Mouse (Mus musculus) hindbrain, embryonic 10.5 days (tissue): Measurements from ENCODE around the gene Pla2g15. TPM values are rescaled to one million over a fixed set of nuclear protein-coding genes. Genes with fewer than 3 reads are reported as not detected.

ENCODE experiments used
- DNase-seq: peaks from one replicate; pipeline ENCODE4 v3.0.0-alpha.2; 2017; ENCODE audit warnings: low spot score
- H3K27ac ChIP-seq: fragments of 300-500 bp; sonication (generic); 2 replicates; pipeline ENCODE4 v1.5.1; 2016; ENCODE audit warnings: mild to moderate bottlenecking, moderate library complexity
- H3K27me3 ChIP-seq: fragments of 300-500 bp; sonication (generic); 2 replicates; pipeline ENCODE4 v1.6.1; 2016; ENCODE audit warnings: mild to moderate bottlenecking; ENCODE audit not compliant: poor library complexity, insufficient read depth, severe bottlenecking
- H3K36me3 ChIP-seq: fragments of 300-500 bp; sonication (generic); 2 replicates; pipeline ENCODE4 v1.6.1; 2016; ENCODE audit warnings: mild to moderate bottlenecking, moderate library complexity
- H3K4me1 ChIP-seq: fragments of 300-500 bp; sonication (generic); replicated peaks from 2 replicates; pipeline ENCODE4 v1.6.1; 2016; ENCODE audit warnings: mild to moderate bottlenecking
- H3K4me3 ChIP-seq: fragments of 300-500 bp; sonication (generic); 2 replicates; pipeline ENCODE4 v1.5.1; 2016; ENCODE audit warnings: mild to moderate bottlenecking, moderate library complexity
- H3K9me3 ChIP-seq: fragments of 300-500 bp; sonication (generic); 2 replicates; pipeline ENCODE4 v1.6.1; 2016; ENCODE audit warnings: mild to moderate bottlenecking, moderate library complexity
- WGBS: fragments of 180-500 bp; shearing (Covaris S2); methylation state at CpG from one replicate; pipeline ENCODE4 v1.1.7; 2016; 5-methylcytosine and 5-hydroxymethylcytosine counted together
- polyA plus RNA-seq: library from polyadenylated mRNA; unstranded; fragments of >200 nt; fragmentation: Nextera tagmentation; extraction: Ambion mirVana; gene quantifications from 2 replicates; pipeline ENCODE4 v1.2.1, GENCODE M21; 2016

Pla2g15 gene
- polyA plus RNA-seq = 15.0 and 16.1 TPM in 2 replicates

DNA sequence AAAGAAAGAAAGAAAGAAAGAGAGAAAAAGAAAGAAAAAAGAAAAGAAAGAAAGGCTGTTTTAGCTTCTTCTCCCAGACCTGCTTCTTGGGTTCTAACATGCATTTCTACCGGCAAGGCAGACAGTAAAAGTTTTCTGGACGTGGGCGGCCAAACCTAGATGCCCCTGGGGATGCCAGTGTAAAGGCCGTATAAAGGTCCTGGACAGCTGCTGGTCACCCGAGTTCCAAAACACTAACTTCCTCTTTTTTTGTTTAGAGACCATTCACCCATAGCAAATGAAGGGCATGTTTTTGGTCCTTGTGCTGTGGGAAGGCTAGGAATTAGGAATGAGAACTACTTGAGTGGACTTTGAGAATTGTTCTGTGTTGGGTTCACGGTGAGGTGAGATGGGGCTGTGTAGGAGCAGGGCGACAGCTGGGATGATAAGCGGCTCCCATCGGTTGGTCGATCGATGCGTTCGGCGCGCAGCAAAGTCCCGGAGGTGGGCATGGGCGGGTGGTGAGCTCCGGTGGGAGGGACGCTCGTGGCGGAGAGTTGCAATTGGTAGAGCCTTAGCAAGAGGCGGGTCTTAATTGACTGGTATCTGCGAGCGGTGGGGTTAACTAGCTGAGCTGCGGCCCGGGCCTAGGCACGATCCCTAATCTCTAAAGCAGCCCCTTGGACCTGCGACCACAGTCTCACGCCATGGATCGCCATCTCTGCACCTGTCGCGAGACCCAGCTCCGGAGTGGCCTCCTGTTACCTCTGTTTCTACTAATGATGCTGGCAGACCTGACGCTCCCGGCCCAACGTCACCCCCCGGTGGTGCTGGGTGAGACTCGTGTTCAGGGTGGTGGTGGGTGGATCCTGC is at the start of gene Pla2g15:
Gene Pla2g15, plus strand, starts transcription at position 599 of the 852 bp plus-strand sequence.
- peak; percentile 94 for DNase-seq
- Histone ChIP-seq H3K9me3 (no peaks in the 10 kb centered on the region), H3K27me3 (no peaks in the 10 kb centered on the region), H3K36me3 (peaks cover 8% of the 10 kb centered on the region), H3K4me1 (peaks cover 22% of the 10 kb centered on the region), H3K4me3 (peak within 1 kb of the TSS; percentile 87), H3K27ac (peak within 1 kb of the TSS; percentile 87)
- 2% methylated on average over 38 of the region's 38 CpGs for WGBS

DNA sequence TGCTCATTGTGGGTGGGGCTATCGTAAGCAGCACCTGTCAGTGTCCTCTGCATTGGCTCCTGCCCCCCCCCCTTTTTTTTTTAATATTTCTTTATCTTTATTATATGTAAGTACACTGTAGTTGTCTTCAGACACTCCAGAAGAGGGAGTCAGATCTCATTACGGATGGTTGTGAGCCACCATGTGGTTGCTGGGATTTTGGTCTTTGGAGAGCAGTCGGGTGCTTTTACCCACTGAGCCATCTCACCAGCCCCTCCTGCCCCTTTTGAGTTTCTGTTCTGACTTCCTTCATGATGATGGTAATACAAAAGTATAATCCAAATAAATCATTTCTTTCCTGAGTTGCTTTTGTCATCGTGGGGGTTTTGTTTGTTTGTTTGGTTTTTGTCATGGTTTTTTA is 47.9 kb upstream of the Pla2g15 start:
- no peaks in the 10 kb centered on the region for H3K27me3 ChIP-seq
- peaks cover 71% of the 10 kb centered on the region for H3K36me3 ChIP-seq
- H3K4me1 ChIP-seq = no peaks in the 10 kb centered on the region
- DNase-seq = no peak
- no peak overlapping the region for H3K4me3 ChIP-seq
- no peak overlapping the region for H3K27ac ChIP-seq
- no peaks in the 10 kb centered on the region for H3K9me3 ChIP-seq
- 92% methylated on average over 4 of the region's 4 CpGs for WGBS

GRCm38 (mm10) chr8:106103888-106104287 is 46.3 kb upstream of the Pla2g15 start:
- Histone ChIP-seq H3K4me1 (no peaks in the 10 kb centered on the region), H3K9me3 (no peaks in the 10 kb centered on the region), H3K27me3 (no peaks in the 10 kb centered on the region), H3K4me3 (no peak overlapping the region), H3K36me3 (peaks cover 81% of the 10 kb centered on the region), H3K27ac (no peak overlapping the region)
- 93% methylated on average over 2 of the region's 2 CpGs for WGBS
- DNase-seq = no peak

DNA sequence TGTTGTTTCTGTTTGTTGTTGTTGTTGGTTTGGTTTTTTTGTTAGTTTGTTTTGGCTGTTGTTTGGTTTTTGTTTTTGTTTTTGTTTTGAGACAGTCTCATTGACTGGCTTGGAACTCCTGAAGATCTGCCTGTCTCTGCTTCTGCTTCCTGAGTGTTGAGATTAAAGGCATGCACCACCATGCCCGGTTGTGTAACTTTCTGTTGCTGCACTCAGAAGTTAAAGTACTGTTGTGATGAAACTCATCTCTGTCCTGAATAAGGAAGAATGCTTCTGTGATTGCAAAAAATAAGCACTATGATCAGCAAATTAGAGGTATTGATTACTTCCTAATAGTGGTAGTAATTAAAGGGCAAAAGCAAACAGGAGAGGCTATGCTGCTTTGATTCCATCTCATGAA is 44.0 kb upstream of the Pla2g15 start:
- no peak for DNase-seq
- H3K27ac ChIP-seq = no peak overlapping the region
- WGBS = 90% methylated on average over 1 of the region's 1 CpGs
- H3K4me1 ChIP-seq = no peaks in the 10 kb centered on the region
- peaks cover 85% of the 10 kb centered on the region for H3K36me3 ChIP-seq
- no peak overlapping the region for H3K4me3 ChIP-seq
- H3K9me3 ChIP-seq = no peaks in the 10 kb centered on the region
- no peaks in the 10 kb centered on the region for H3K27me3 ChIP-seq

DNA sequence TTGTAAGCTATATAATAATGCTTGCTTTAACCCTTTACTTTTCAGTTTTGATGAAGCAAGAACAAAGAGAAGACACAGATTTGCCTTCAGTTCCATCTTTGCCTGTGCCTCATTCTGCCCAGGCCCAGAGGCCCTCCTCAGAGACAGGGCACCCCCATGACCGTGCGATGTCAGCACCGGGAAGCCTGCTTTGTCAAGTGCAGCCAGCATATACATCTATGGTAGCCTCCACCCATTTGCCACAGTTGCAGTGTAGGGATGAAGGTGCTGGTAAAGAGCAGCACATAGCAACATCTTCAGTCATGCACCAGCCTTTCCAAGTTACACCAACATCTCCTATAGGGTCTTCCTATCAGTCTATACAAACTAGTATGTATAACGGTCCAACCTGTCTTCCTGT is 42.1 kb upstream of the Pla2g15 start:
- Histone ChIP-seq H3K36me3 (peaks cover 80% of the 10 kb centered on the region), H3K4me3 (no peak overlapping the region), H3K27ac (no peak overlapping the region), H3K27me3 (no peaks in the 10 kb centered on the region), H3K4me1 (no peaks in the 10 kb centered on the region), H3K9me3 (no peaks in the 10 kb centered on the region)
- DNase-seq = no peak
- 95% methylated on average over 4 of the region's 4 CpGs for WGBS

- H3K27me3 ChIP-seq = no peaks in the 10 kb centered on the region
- H3K27ac ChIP-seq = no peak overlapping the region
- 94% methylated on average over 3 of the region's 3 CpGs for WGBS
- peaks cover 76% of the 10 kb centered on the region for H3K36me3 ChIP-seq
- H3K4me1 ChIP-seq = no peaks in the 10 kb centered on the region
- no peak overlapping the region for H3K4me3 ChIP-seq
- no peaks in the 10 kb centered on the region for H3K9me3 ChIP-seq
- DNase-seq = no peak
Measured at GRCm38 (mm10) chr8:106108729-106109128, 41.5 kb upstream of the Pla2g15 start.

GRCm38 (mm10) chr8:106112041-106112440 is 38.2 kb upstream of the Pla2g15 start:
- H3K36me3 ChIP-seq = peaks cover 78% of the 10 kb centered on the region
- 98% methylated on average over 2 of the region's 2 CpGs for WGBS
- no peak for DNase-seq

GRCm38 (mm10) chr8:106112514-106112913 is 37.7 kb upstream of the Pla2g15 start:
- peaks cover 81% of the 10 kb centered on the region for H3K36me3 ChIP-seq
- DNase-seq = no peak
- H3K27me3 ChIP-seq = no peaks in the 10 kb centered on the region
- no peaks in the 10 kb centered on the region for H3K4me1 ChIP-seq
- H3K9me3 ChIP-seq = no peaks in the 10 kb centered on the region
- 92% methylated on average over 1 of the region's 1 CpGs for WGBS
- H3K4me3 ChIP-seq = no peak overlapping the region
- no peak overlapping the region for H3K27ac ChIP-seq

More at GRCm38 (mm10) chr8:106112041-106112440, 38.2 kb upstream of the Pla2g15 start:
- H3K9me3 ChIP-seq = no peaks in the 10 kb centered on the region
- no peak overlapping the region for H3K27ac ChIP-seq
- no peaks in the 10 kb centered on the region for H3K4me1 ChIP-seq
- no peaks in the 10 kb centered on the region for H3K27me3 ChIP-seq
- no peak overlapping the region for H3K4me3 ChIP-seq

DNA sequence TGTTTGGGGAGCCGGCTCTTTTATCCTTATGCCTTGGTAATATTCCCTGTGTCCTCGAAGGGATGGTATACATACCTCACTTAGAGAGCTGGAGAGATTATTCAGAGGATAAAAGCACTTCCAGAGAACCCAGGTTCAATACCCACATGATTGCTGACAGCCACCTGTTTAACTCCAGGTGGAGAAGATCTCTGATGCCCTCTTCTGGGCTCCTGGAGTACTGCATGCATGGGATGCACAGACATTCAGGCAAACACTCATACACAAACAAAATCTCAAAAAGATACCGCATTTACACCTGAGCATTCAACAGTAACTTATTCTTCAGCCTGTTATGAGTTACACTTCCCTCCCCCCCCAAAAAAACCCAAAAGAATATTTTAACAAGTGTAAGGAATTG is 34.3 kb upstream of the Pla2g15 start:
- H3K9me3 ChIP-seq = no peaks in the 10 kb centered on the region
- WGBS = 95% methylated on average over 3 of the region's 3 CpGs
- no peaks in the 10 kb centered on the region for H3K27me3 ChIP-seq
- H3K27ac ChIP-seq = no peak overlapping the region
- peaks cover 71% of the 10 kb centered on the region for H3K36me3 ChIP-seq
- DNase-seq = peak; percentile 18
- no peaks in the 10 kb centered on the region for H3K4me1 ChIP-seq
- no peak overlapping the region for H3K4me3 ChIP-seq

GRCm38 (mm10) chr8:106123443-106123842 is 26.8 kb upstream of the Pla2g15 start:
- Histone ChIP-seq H3K4me3 (no peak overlapping the region), H3K9me3 (no peaks in the 10 kb centered on the region), H3K4me1 (no peaks in the 10 kb centered on the region), H3K27me3 (no peaks in the 10 kb centered on the region), H3K36me3 (peaks cover 65% of the 10 kb centered on the region), H3K27ac (no peak overlapping the region)
- DNase-seq = no peak
- WGBS = 90% methylated on average over 3 of the region's 3 CpGs

- no peak for DNase-seq
- Histone ChIP-seq H3K9me3 (no peaks in the 10 kb centered on the region), H3K4me1 (no peaks in the 10 kb centered on the region), H3K36me3 (peaks cover 70% of the 10 kb centered on the region), H3K27me3 (no peaks in the 10 kb centered on the region), H3K27ac (no peak overlapping the region), H3K4me3 (no peak overlapping the region)
- 86% methylated on average over 1 of the region's 1 CpGs for WGBS
Measured at GRCm38 (mm10) chr8:106126055-106126454, 24.1 kb upstream of the Pla2g15 start.

DNA sequence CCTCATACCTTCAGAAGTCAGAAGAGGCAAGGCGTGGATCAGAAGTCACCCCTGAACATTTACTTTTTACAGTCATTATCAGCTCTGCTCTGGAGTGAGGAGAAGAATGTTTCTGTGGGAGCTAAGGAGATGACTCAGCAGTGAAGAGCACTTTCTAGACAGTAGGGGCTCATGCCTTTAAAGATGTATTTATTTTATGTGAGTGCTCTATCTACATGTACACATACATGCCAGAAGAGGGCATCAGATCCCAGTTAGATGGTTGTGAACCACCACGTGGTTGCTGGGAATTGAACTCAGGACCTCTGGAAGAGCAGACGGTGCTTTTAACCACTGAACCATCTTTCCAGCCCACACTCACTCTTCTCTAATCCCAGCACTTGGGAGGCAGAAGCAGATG is 23.1 kb upstream of the Pla2g15 start:
- H3K36me3 ChIP-seq = peaks cover 73% of the 10 kb centered on the region
- no peaks in the 10 kb centered on the region for H3K4me1 ChIP-seq
- WGBS = 72% methylated on average over 3 of the region's 3 CpGs

DNA sequence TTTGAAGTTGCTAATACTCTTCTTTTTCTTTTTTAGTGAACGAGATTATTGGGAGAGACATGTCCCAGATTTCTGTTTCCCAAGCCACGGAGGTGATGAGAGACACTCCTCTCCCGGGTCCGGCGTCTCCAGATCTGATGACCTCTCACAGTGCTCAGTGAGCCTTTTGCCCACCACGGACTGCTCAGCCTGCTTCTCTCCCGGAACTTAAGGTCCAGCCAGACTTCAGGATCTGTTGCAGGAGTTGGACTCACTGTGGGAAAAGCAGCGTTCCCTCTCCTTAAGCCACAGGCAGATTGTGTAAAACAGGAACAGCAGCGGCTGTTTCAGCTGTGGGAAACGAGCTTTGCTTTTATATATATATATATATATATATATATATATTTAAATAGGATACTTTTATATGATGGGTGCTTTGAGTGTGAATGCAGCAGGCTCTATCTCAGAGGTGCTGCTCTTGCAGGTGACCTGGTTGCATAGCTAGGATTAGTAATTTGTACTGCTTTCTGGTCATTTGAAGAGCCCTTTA is 22.3 kb upstream of the Pla2g15 start:
- Histone ChIP-seq H3K4me3 (no peak overlapping the region), H3K9me3 (no peaks in the 10 kb centered on the region), H3K27ac (no peak overlapping the region), H3K27me3 (peaks cover 9% of the 10 kb centered on the region), H3K4me1 (no peaks in the 10 kb centered on the region), H3K36me3 (peaks cover 82% of the 10 kb centered on the region)
- 90% methylated on average over 10 of the region's 10 CpGs for WGBS
- no peak for DNase-seq

More for the DNA sequence above, 23.1 kb upstream of the Pla2g15 start:
- no peak for DNase-seq
- no peak overlapping the region for H3K27ac ChIP-seq
- no peaks in the 10 kb centered on the region for H3K27me3 ChIP-seq
- no peaks in the 10 kb centered on the region for H3K9me3 ChIP-seq
- no peak overlapping the region for H3K4me3 ChIP-seq
